Mouse (Mus musculus) embryonic facial prominence, embryonic 13.5 days (tissue): ENCODE results near the gene Uba5. TPM values are rescaled to one million over a fixed set of nuclear protein-coding genes. Genes with fewer than 3 reads are reported as not detected.

Experiments used
- ATAC-seq: fragments of 200-750 bp; cut with Nextera tagmentation; 2 replicates; pipeline ENCODE4 v1.8.0; 2017; ENCODE audit warnings: low read depth; ENCODE audit not compliant: insufficient number of reproducible peaks, insufficient read depth, low FRiP score, low TSS enrichment
- H3K27ac ChIP-seq: fragments of 300-500 bp; sonication (generic); 2 replicates; pipeline ENCODE4 v1.5.1; 2015; ENCODE audit warnings: moderate library complexity, mild to moderate bottlenecking, inconsistent platforms
- H3K27me3 ChIP-seq: fragments of 300-500 bp; sonication (generic); 2 replicates; pipeline ENCODE4 v1.6.1; 2015; ENCODE audit warnings: mild to moderate bottlenecking, inconsistent platforms
- H3K36me3 ChIP-seq: fragments of 300-500 bp; sonication (generic); 2 replicates; pipeline ENCODE4 v1.6.1; 2015; ENCODE audit warnings: mild to moderate bottlenecking, inconsistent platforms
- H3K4me1 ChIP-seq: fragments of 300-500 bp; sonication (generic); 2 replicates; pipeline ENCODE4 v1.6.1; 2015; ENCODE audit warnings: inconsistent platforms
- H3K4me2 ChIP-seq: fragments of 300-500 bp; sonication (generic); 2 replicates; pipeline ENCODE4 v1.6.1; 2015; ENCODE audit warnings: moderate library complexity, mild to moderate bottlenecking, inconsistent platforms
- H3K4me3 ChIP-seq: fragments of 300-500 bp; sonication (generic); 2 replicates; pipeline ENCODE4 v1.5.1; 2015; ENCODE audit warnings: mild to moderate bottlenecking, inconsistent platforms
- H3K9ac ChIP-seq: fragments of 300-500 bp; sonication (generic); 2 replicates; pipeline ENCODE4 v1.6.1; 2015; ENCODE audit warnings: mild to moderate bottlenecking, inconsistent platforms
- H3K9me3 ChIP-seq: fragments of 300-500 bp; sonication (generic); 2 replicates; pipeline ENCODE4 v1.6.1; 2016; ENCODE audit warnings: inconsistent platforms
- WGBS: fragments of 180-500 bp; shearing (Covaris S2); methylation state at CpG from one replicate; pipeline ENCODE4 v1.1.7; 2015; ENCODE audit warnings: mixed read lengths; 5-methylcytosine and 5-hydroxymethylcytosine counted together
- polyA plus RNA-seq: library from polyadenylated mRNA; unstranded; fragments of >200 nt; fragmentation: Nextera tagmentation; extraction: Ambion mirVana; gene quantifications from 2 replicates; pipeline ENCODE4 v1.2.1, GENCODE M21; 2015

Uba5 gene
- polyA plus RNA-seq, 1 experiment from 2014 or later = 64.3 TPM

GRCm38 (mm10) chr9:104027186-104027585, 35.7 kb downstream of the Uba5 start:
- H3K36me3 ChIP-seq = peaks cover 71% of the 10 kb centered on the region
- H3K4me2 ChIP-seq = no peak overlapping the region

GRCm38 (mm10) chr9:104021026-104021425, 41.9 kb downstream of the Uba5 start:
- 90% methylated on average over 10 of the region's 10 CpGs for whole genome bisulfite sequencing
- Histone ChIP-seq H3K9me3 (no peaks in the 10 kb centered on the region), H3K9ac (no peak overlapping the region), H3K27me3 (no peaks in the 10 kb centered on the region), H3K4me1 (no peaks in the 10 kb centered on the region), H3K36me3 (peaks cover 88% of the 10 kb centered on the region), H3K27ac (no peak overlapping the region), H3K4me2 (no peak overlapping the region), H3K4me3 (no peak overlapping the region)
- ATAC-seq = no peak

More at GRCm38 (mm10) chr9:104027186-104027585, 35.7 kb downstream of the Uba5 start:
- no peak overlapping the region for H3K27ac ChIP-seq
- H3K4me3 ChIP-seq = no peak overlapping the region
- no peaks in the 10 kb centered on the region for H3K27me3 ChIP-seq
- no peak for ATAC-seq
- no peaks in the 10 kb centered on the region for H3K4me1 ChIP-seq
- H3K9ac ChIP-seq = no peak overlapping the region
- 96% methylated on average over 8 of the region's 8 CpGs for WGBS
- H3K9me3 ChIP-seq = no peaks in the 10 kb centered on the region

DNA sequence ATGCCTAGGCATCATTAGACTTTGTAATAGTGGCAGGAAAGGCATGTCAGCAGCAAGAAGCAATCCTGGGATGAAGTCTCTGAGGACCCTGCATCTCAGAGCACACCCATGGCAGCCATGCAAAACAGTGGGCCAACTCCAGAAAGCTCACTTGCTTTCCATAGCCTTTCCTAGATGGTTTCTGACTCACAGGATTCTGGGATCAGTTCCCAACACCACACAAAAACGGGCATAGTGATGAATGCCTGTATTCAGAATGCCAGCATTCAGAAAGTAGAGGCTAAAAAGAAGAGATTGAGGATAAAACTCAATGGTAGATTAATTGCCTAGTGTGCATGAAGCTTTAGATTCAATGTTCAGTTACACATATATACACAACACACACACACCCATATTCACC, 48.4 kb downstream of the Uba5 start:
- peaks cover 73% of the 10 kb centered on the region for H3K36me3 ChIP-seq
- no peak overlapping the region for H3K4me2 ChIP-seq
- no peak overlapping the region for H3K9ac ChIP-seq
- ATAC-seq = no peak
- H3K27ac ChIP-seq = no peak overlapping the region
- no peak overlapping the region for H3K4me3 ChIP-seq
- no peaks in the 10 kb centered on the region for H3K4me1 ChIP-seq
- H3K9me3 ChIP-seq = no peaks in the 10 kb centered on the region
- H3K27me3 ChIP-seq = no peaks in the 10 kb centered on the region
- 84% methylated on average over 1 of the region's 1 CpGs for WGBS

- H3K4me1 ChIP-seq = peaks cover 10% of the 10 kb centered on the region
- H3K9ac ChIP-seq = peak overlapping the region; percentile 79
- H3K27ac ChIP-seq = peak overlapping the region; percentile 93
- H3K36me3 ChIP-seq = peaks cover 19% of the 10 kb centered on the region
- WGBS = under 1% methylated on average over 37 of the region's 37 CpGs
- H3K4me2 ChIP-seq = peak overlapping the region; percentile 64
- peak overlapping the region; percentile 72 for H3K4me3 ChIP-seq
- peak; percentile 26 for ATAC-seq
- H3K9me3 ChIP-seq = no peaks in the 10 kb centered on the region
- no peaks in the 10 kb centered on the region; the same call in 1 of the 2 replicates for H3K27me3 ChIP-seq
Observed at GRCm38 (mm10) chr9:104002913-104003330, 60.0 kb downstream of the Uba5 start.

GRCm38 (mm10) chr9:104001921-104002859, 60.7 kb downstream of the Uba5 start, which contains the start of gene Nphp3:
Gene Nphp3, plus strand, starts transcription at chr9:104002544.
- no peaks in the 10 kb centered on the region for H3K9me3 ChIP-seq
- peak within 1 kb of the TSS; percentile 79 for H3K9ac ChIP-seq
- peak within 1 kb of the TSS; percentile 64 for H3K4me2 ChIP-seq
- peak; percentile 98 for ATAC-seq
- peaks cover 15% of the 10 kb centered on the region for H3K36me3 ChIP-seq
- H3K4me1 ChIP-seq = peaks cover 10% of the 10 kb centered on the region
- WGBS = under 1% methylated on average over 54 of the region's 55 CpGs
- peak within 1 kb of the TSS; percentile 93 for H3K27ac ChIP-seq
- H3K4me3 ChIP-seq = peak within 1 kb of the TSS; percentile 72
- H3K27me3 ChIP-seq = no peaks in the 10 kb centered on the region; the same call in 1 of the 2 replicates

DNA sequence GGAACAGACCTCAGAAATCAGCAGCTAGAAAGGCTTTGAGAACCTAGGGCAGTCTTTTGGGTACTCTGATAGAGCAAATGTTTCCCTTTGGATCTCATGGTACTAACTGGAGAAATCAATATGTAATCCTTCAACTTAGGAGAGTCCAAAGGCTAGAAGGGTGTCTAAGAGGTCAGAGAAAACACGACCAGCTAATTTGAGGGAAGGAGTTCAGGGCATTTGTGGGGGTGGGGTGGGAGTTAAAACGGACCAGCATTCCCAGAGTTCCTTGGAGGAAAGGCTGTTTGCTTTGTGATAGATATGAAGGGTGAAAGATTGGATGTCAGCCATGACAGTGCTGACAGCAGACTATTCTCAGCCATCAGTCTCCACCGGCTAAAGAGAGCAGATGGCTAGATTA, 62.3 kb downstream of the Uba5 start:
- H3K4me3 ChIP-seq = no peak overlapping the region
- H3K4me1 ChIP-seq = peaks cover 10% of the 10 kb centered on the region
- no peaks in the 10 kb centered on the region; the same call in 1 of the 2 replicates for H3K27me3 ChIP-seq
- no peak overlapping the region for H3K9ac ChIP-seq
- no peaks in the 10 kb centered on the region for H3K9me3 ChIP-seq
- H3K4me2 ChIP-seq = no peak overlapping the region
- 46% methylated on average over 3 of the region's 3 CpGs for WGBS
- H3K36me3 ChIP-seq = peaks cover 3% of the 10 kb centered on the region; the same call in 1 of the 2 replicates
- no peak for ATAC-seq
- no peak overlapping the region for H3K27ac ChIP-seq

Other genes with a start within 250 kb of the Uba5 start
- 9.1 and 9.3 TPM in 2 replicates for gene Nphp3, start 60.6 kb downstream of the Uba5 start, polyA plus RNA-seq
- gene Gm28305, start 22.5 kb downstream of the Uba5 start, polyA plus RNA-seq = not detected in 2 replicates
- gene Acad11, start 243 bp upstream of the Uba5 start, polyA plus RNA-seq = 9.8 and 11.7 TPM in 2 replicates
- 0.86 and 2.0 TPM in 2 replicates for gene Ackr4, start 63.8 kb upstream of the Uba5 start, polyA plus RNA-seq
- 19.7 and 23.3 TPM in 2 replicates for gene Dnajc13, start 199.8 kb upstream of the Uba5 start, polyA plus RNA-seq